ENCODE assay signal across 20 mouse cellular contexts in genomic region chr13:32385421-32386092, GRCm38 (mm10). TPM values are rescaled to one million over a fixed set of nuclear protein-coding genes. Genes with fewer than 3 reads are reported as not detected.
DNase-seq lines count a peak whose midpoint lies in the region; ATAC-seq and TF ChIP-seq lines count a peak whose summit lies in the region.
"Had no signal": no experiment of that assay in that cellular context is flagged by ENCODE, and none has a peak within 500 bp of the region (broad histone marks: within the 10 kb centered on the region; RNA-seq: fewer than 3 reads in every experiment).

No protein-coding gene starts in this region.

- H3K27ac ChIP-seq in limb, embryonic 10.5 days = no peak overlapping the region
- peak overlapping the region; percentile 56 for H3K27ac ChIP-seq in limb, embryonic 14.5 days (replicated peaks; ENCODE audit: low read depth, low read length)
- H3K27ac ChIP-seq: forebrain, embryonic 12.5 days; heart, embryonic 13.5 days had no signal

- no peak for TF ChIP-seq POLR2A in limb, embryonic 14.5 days (IDR thresholded peaks at IDR 0.05; ENCODE audit: borderline replicate concordance, extremely low read depth, insufficient read depth, insufficient read length)

- H3K4me1 ChIP-seq in limb, embryonic 10.5 days = peaks cover 7% of the 10 kb centered on the region; the same call in 1 of the 2 replicates
- 0 out of 2 replicates have a peak, but pooled peaks cover 5% of the 10 kb centered on the region for H3K4me1 ChIP-seq in limb, embryonic 14.5 days (ENCODE audit: control insufficient read depth, insufficient read depth, low read length)
- H3K4me1 ChIP-seq: embryonic facial prominence, embryonic 13.5 days; forebrain, embryonic 12.5 days had no signal

- no peak overlapping the region for H3K9ac ChIP-seq in limb, embryonic 14.5 days (ENCODE audit: low read depth, low read length, severe bottlenecking)
- H3K9ac ChIP-seq: embryonic facial prominence, embryonic 13.5 days; forebrain, embryonic 12.5 days; heart, embryonic 13.5 days had no signal

- peak; percentile 7 for DNase-seq in kidney, postnatal 10 days
- no peak for DNase-seq in kidney, adult 18-20 months
- DNase-seq in NIH3T3 (ENCODE audit: low read depth) = peak; percentile 41
- peak; percentile 34 for DNase-seq in limb, embryonic 10.5 days (ENCODE audit: low spot score)
- DNase-seq in limb, embryonic 14.5 days (ENCODE audit: low spot score) = peak; percentile 63
- no peak for DNase-seq in thymus, postnatal 4 days
- no peak for DNase-seq in thymus, postnatal 0 days (ENCODE audit: low spot score)
- DNase-seq: adrenal gland, adult 2 months; adrenal gland, postnatal 25 days; cerebellum, adult 18-20 months; cerebellum, adult 9-11 months; cerebellum, postnatal 36 days; gastrocnemius, postnatal 25 days; heart, postnatal 36 days had no signal

- peak; percentile 60 for ATAC-seq in limb, embryonic 14.5 days (ENCODE audit: low FRiP score, low read depth)
- ATAC-seq: activated CD4-positive, CD25-positive, alpha-beta regulatory T cell, adult 4 months; forebrain, embryonic 16.5 days; Patski had no signal

- H3K4me2 ChIP-seq in limb, embryonic 14.5 days (replicated peaks; ENCODE audit: low read depth, low read length, severe bottlenecking) = no peak overlapping the region
- H3K4me2 ChIP-seq: embryonic facial prominence, embryonic 13.5 days; forebrain, embryonic 12.5 days; heart, embryonic 13.5 days had no signal

- 64% methylated on average over 4 of the region's 4 CpGs for WGBS in limb, embryonic 10.5 days
- WGBS in limb, embryonic 14.5 days = 23% methylated on average over 4 of the region's 4 CpGs

- no peaks in the 10 kb centered on the region for H3K27me3 ChIP-seq in limb, embryonic 10.5 days (ENCODE audit: low read depth, poor library complexity, severe bottlenecking)
- no peaks in the 10 kb centered on the region for H3K27me3 ChIP-seq in limb, embryonic 14.5 days (ENCODE audit: control insufficient read depth, insufficient read depth, low read length)
- H3K27me3 ChIP-seq: embryonic facial prominence, embryonic 13.5 days; forebrain, embryonic 12.5 days; heart, embryonic 13.5 days; Patski had no signal

- no peaks in the 10 kb centered on the region for H3K36me3 ChIP-seq in limb, embryonic 10.5 days
- no peaks in the 10 kb centered on the region for H3K36me3 ChIP-seq in limb, embryonic 14.5 days (ENCODE audit: control insufficient read depth, insufficient read depth, low read length)
- H3K36me3 ChIP-seq: embryonic facial prominence, embryonic 13.5 days; forebrain, embryonic 12.5 days; heart, embryonic 13.5 days had no signal

- no peak overlapping the region for H3K4me3 ChIP-seq in limb, embryonic 10.5 days
- H3K4me3 ChIP-seq in limb, embryonic 14.5 days (replicated peaks; ENCODE audit: low read length) = no peak overlapping the region
- H3K4me3 ChIP-seq: embryonic facial prominence, embryonic 13.5 days; forebrain, embryonic 12.5 days; heart, embryonic 13.5 days had no signal

- no peaks in the 10 kb centered on the region for H3K9me3 ChIP-seq in limb, embryonic 10.5 days (replicated peaks)
- no peaks in the 10 kb centered on the region for H3K9me3 ChIP-seq in limb, embryonic 14.5 days (ENCODE audit: control insufficient read depth, low read length)
- H3K9me3 ChIP-seq: embryonic facial prominence, embryonic 13.5 days; forebrain, embryonic 12.5 days; heart, embryonic 13.5 days had no signal

RNA-seq across cellular contexts. Expression of gene Gmds, which starts 47.0 kb away (rescaled TPM):
- 19.6 and 22.9 TPM in 2 replicates for polyA plus RNA-seq in limb, embryonic 10.5 days (2016; fragmentation: Nextera tagmentation; extraction: Ambion mirVana)
- polyA plus RNA-seq in limb, embryonic 14.5 days (2012; rRNA removed) = 23.9 and 31.6 TPM in 2 replicates
- 39.9 and 44.2 TPM in 2 replicates for polyA plus RNA-seq in limb, embryonic 14.5 days (2014; fragmentation: Nextera tagmentation; extraction: Ambion mirVana)
- 27.6 and 27.7 TPM in 2 replicates for polyA plus RNA-seq in thymus, postnatal 0 days (2015; fragmentation: Nextera tagmentation; extraction: Ambion mirVana)

Comparison
In these comparisons a context has a peak if more than half of its experiments do, and no peak if none do; other contexts are left out.
1. DNase-seq: peak in kidney, postnatal 10 days (single experiment), NIH3T3 (single experiment), limb, embryonic 10.5 days (single experiment) and limb, embryonic 14.5 days (single experiment); none in kidney, adult 18-20 months (single experiment), thymus, postnatal 4 days (single experiment) and thymus, postnatal 0 days (single experiment).